Mouse (Mus musculus) lung, adult 2 months (tissue): Measurements from ENCODE around the gene Zbtb45.

Experiments
- CTCF ChIP-seq: fragments of 200-500 bp; IDR thresholded peaks from 2 replicates; pipeline ENCODE4 v1.5.1; 2011; ENCODE audit warnings: mild to moderate bottlenecking, low read length, control low read depth; ENCODE audit not compliant: insufficient read depth
- POLR2A ChIP-seq: fragments of 200-500 bp; IDR thresholded peaks from 2 replicates; pipeline ENCODE4 v1.6.1; 2011; ENCODE audit warnings: low read depth, mild to moderate bottlenecking, control low read depth, low read length, borderline replicate concordance; ENCODE audit errors: extremely low read depth

- TF ChIP-seq CTCF (no peak), POLR2A (no peak)
These were observed 50.9 kb downstream of the Zbtb45 start for GRCm38 (mm10) chr7:12958948-12959347.
